ENCODE assay signal across 9 mouse cellular contexts in the genomic region with DNA sequence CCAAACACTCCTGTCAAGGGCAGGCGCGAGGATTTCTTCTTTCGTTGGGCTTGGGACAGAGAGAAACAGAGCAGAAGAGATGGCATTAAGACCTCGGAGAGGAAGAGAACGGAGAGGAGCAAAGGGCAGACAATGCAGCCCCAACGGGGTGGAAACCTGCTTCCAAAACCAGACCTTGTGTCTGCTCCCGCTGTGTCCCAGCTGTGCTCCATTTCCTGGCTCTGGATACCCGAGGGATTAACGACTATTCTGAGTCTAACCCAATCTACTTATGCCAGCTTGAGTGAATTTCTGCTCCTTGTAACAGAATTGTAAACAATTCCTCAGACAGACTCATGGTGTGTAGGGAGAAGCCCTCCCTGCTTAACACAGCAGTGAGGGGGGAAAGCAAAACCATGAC. TPM values are rescaled to one million over a fixed set of nuclear protein-coding genes. Genes with fewer than 3 reads are reported as not detected.
DNase-seq lines count a peak whose midpoint lies in the region; ATAC-seq and TF ChIP-seq lines count a peak whose summit lies in the region.
"Had no signal": no experiment of that assay in that cellular context is flagged by ENCODE, and none has a peak within 500 bp of the region (broad histone marks: within the 10 kb centered on the region; RNA-seq: fewer than 3 reads in every experiment).

No protein-coding gene starts in this region.

- peak in 1 of 2 experiments; percentile 29 for DNase-seq in heart, adult 2 months
- DNase-seq in heart, postnatal 10 days = no peak
- DNase-seq in embryo, embryonic 10.5 days (ENCODE audit: low spot score) = peak; percentile 60
- no peak for DNase-seq in ovary, adult 18-20 months (ENCODE audit: low spot score)
- no peak for DNase-seq in layer of hippocampus, postnatal 25 days (ENCODE audit: extremely low spot score in 1 of 2, low spot score in 1 of 2)
- DNase-seq in layer of hippocampus, adult 11-12 months (ENCODE audit: low spot score) = no peak
- DNase-seq: liver, embryonic 13.5 days had no signal

- H3K9me3 ChIP-seq in E14TG2a.4 (ENCODE audit: low read length) = no peaks in the 10 kb centered on the region
- no peaks in the 10 kb centered on the region for H3K9me3 ChIP-seq in intestine, embryonic 15.5 days
- H3K9me3 ChIP-seq: liver, embryonic 13.5 days had no signal

- no peaks in the 10 kb centered on the region for H3K36me3 ChIP-seq in heart, adult 2 months (ENCODE audit: control insufficient read depth, insufficient read depth, low read length)
- H3K36me3 ChIP-seq in E14TG2a.4 (ENCODE audit: insufficient read depth, low read length) = no peaks in the 10 kb centered on the region
- no peaks in the 10 kb centered on the region for H3K36me3 ChIP-seq in intestine, embryonic 15.5 days
- H3K36me3 ChIP-seq: liver, embryonic 13.5 days had no signal

- no peaks in the 10 kb centered on the region for H3K27me3 ChIP-seq in heart, adult 2 months (ENCODE audit: control insufficient read depth, insufficient read depth, low read length)
- H3K27me3 ChIP-seq in E14TG2a.4 (ENCODE audit: insufficient read depth, low read length) = peaks cover 62% of the 10 kb centered on the region
- H3K27me3 ChIP-seq in intestine, embryonic 15.5 days (replicated peaks) = no peaks in the 10 kb centered on the region
- H3K27me3 ChIP-seq: liver, embryonic 13.5 days had no signal

- no peak for TF ChIP-seq CTCF in heart, adult 2 months (IDR thresholded peaks at IDR 0.05)
- no peak for TF ChIP-seq CTCF in E14TG2a.4 (conservative IDR thresholded peaks at IDR 0.05; ENCODE audit: low read length)

- ATAC-seq in intestine, embryonic 15.5 days = no peak

- WGBS in heart, adult 2 months = 31% methylated on average over 9 of the region's 9 CpGs
- WGBS in intestine, embryonic 15.5 days = 29% methylated on average over 9 of the region's 9 CpGs

- no peaks in the 10 kb centered on the region; the same call in 1 of the 2 replicates for H3K79me2 ChIP-seq in heart, adult 2 months (replicated peaks; ENCODE audit: control insufficient read depth, insufficient read depth, low read length)

- H3K4me2 ChIP-seq in intestine, embryonic 15.5 days (replicated peaks) = 0 out of 2 replicates have a peak overlapping the region, but pooled peaks have one; percentile 3
- H3K4me2 ChIP-seq: liver, embryonic 13.5 days had no signal

- peak overlapping the region; percentile 48 for H3K27ac ChIP-seq in heart, adult 2 months
- H3K27ac ChIP-seq in intestine, embryonic 15.5 days = peak overlapping the region; percentile 42; the same call in 1 of the 2 replicates
- H3K27ac ChIP-seq: liver, embryonic 13.5 days had no signal

- no peak overlapping the region for H3K9ac ChIP-seq in heart, adult 2 months (ENCODE audit: low read depth, low read length)
- no peak overlapping the region for H3K9ac ChIP-seq in intestine, embryonic 15.5 days
- H3K9ac ChIP-seq: liver, embryonic 13.5 days had no signal

- peaks cover 18% of the 10 kb centered on the region for H3K4me1 ChIP-seq in heart, adult 2 months (ENCODE audit: control insufficient read depth, insufficient read depth, low read length)
- H3K4me1 ChIP-seq in E14TG2a.4 (replicated peaks; ENCODE audit: low read depth, low read length) = peaks cover 90% of the 10 kb centered on the region
- H3K4me1 ChIP-seq in intestine, embryonic 15.5 days (replicated peaks) = peaks cover 46% of the 10 kb centered on the region

- no peak overlapping the region for H3K4me3 ChIP-seq in heart, adult 2 months
- peak overlapping the region; percentile 46; the same call in 1 of the 2 replicates for H3K4me3 ChIP-seq in E14TG2a.4 (replicated peaks; ENCODE audit: low read length)
- no peak overlapping the region for H3K4me3 ChIP-seq in intestine, embryonic 15.5 days (replicated peaks)
- H3K4me3 ChIP-seq: liver, embryonic 13.5 days had no signal

- no peak for TF ChIP-seq POLR2A in heart, adult 2 months (IDR thresholded peaks at IDR 0.05; ENCODE audit: insufficient read depth, low read depth, low read length)

- 0 out of 2 replicates have a peak, but pooled peaks have one; percentile 23 for TF ChIP-seq EP300 in heart, adult 2 months (IDR thresholded peaks at IDR 0.05; ENCODE audit: insufficient read depth, low read depth, low read length)

- intact Hi-C loops in heart, adult 2 months (cut with DNase I) = loop anchor here (5.0 kb wide), 1 partner anchor 32 kb away; no protein-coding TSS in a partner anchor
- intact Hi-C loops in heart, postnatal 10 days (cut with DNase I) = no loop called here

RNA-seq across cellular contexts. Expression of a gene that starts 51.3 kb away (rescaled TPM):
- total RNA-seq in heart, adult 2 months (2021) = 10 to 100 TPM; 34.2 to 41.5 TPM
- 12.0 and 26.7 TPM in 2 replicates for polyA plus RNA-seq in heart, adult 2 months (2012; rRNA removed)
- 10 to 100 TPM; 51.3 to 53.7 TPM for total RNA-seq in heart, postnatal 10 days (2021)
- 123 and 138 TPM in 2 replicates for polyA plus RNA-seq in intestine, embryonic 15.5 days (2015; fragmentation: Nextera tagmentation; extraction: Ambion mirVana)
- total RNA-seq in layer of hippocampus, postnatal 25 days (2021) = 10 to 100 TPM; 51.0 to 57.8 TPM

RNA-seq across cellular contexts. Expression of a gene that starts 51.3 kb away (rescaled TPM):
- total RNA-seq in heart, adult 2 months (2021) = 10 to 100 TPM; 21.8 to 23.4 TPM
- 11.9 and 18.7 TPM in 2 replicates for polyA plus RNA-seq in heart, adult 2 months (2012; rRNA removed)
- 10 to 100 TPM; 17.4 to 19.2 TPM for total RNA-seq in heart, postnatal 10 days (2021)
- polyA plus RNA-seq in intestine, embryonic 15.5 days (2015; fragmentation: Nextera tagmentation; extraction: Ambion mirVana) = 26.3 and 29.6 TPM in 2 replicates
- 10 to 100 TPM; 17.2 to 17.4 TPM for total RNA-seq in layer of hippocampus, postnatal 25 days (2021)
